Mouse (Mus musculus) C2C12 (cell line): ENCODE results near the gene Olfr632.

Source experiments
- CEBPB ChIP-seq: IDR thresholded peaks from one replicate; pipeline ENCODE4 v1.6.1; 2011; ENCODE audit warnings: low read depth, mild to moderate bottlenecking, control low read depth, moderate library complexity
- CTCF ChIP-seq: IDR thresholded peaks from one replicate; pipeline ENCODE4 v1.5.1; 2011; ENCODE audit not compliant: control insufficient read depth, insufficient read depth, insufficient read length
- MAX ChIP-seq: IDR thresholded peaks from one replicate; pipeline ENCODE4 v1.6.1; 2011; ENCODE audit warnings: mild to moderate bottlenecking, control low read depth
- MYOD1 ChIP-seq: IDR thresholded peaks from one replicate; pipeline ENCODE4 v1.6.1; 2011; ENCODE audit warnings: low read depth; ENCODE audit not compliant: control insufficient read depth, insufficient read length
- MYOG ChIP-seq: IDR thresholded peaks from one replicate; pipeline ENCODE4 v1.6.1; 2011; ENCODE audit not compliant: control insufficient read depth, insufficient read length; ENCODE audit errors: extremely low read depth
- USF1 ChIP-seq: IDR thresholded peaks from one replicate; pipeline ENCODE4 v1.6.1; 2011; ENCODE audit warnings: low read depth, mild to moderate bottlenecking, control low read depth, moderate library complexity

- TF ChIP-seq USF1 (no peak), CTCF (no peak), MYOD1 (no peak), CEBPB (no peak), MAX (no peak), MYOG (no peak)
Observed at GRCm38 (mm10) chr7:103903187-103903586, 31.0 kb upstream of the Olfr632 start, which contains the start of gene Olfr65.
